Mouse (Mus musculus) urinary bladder, postnatal 10 days (tissue): ENCODE data around the gene Serpinb6a.
"Not testable (repeated sequence)": the region's sequence is repeated elsewhere in the genome, so short reads cannot be mapped to it uniquely, and the experiment has no call there.

ENCODE experiments used
- DNase-seq: peaks from one replicate; pipeline ENCODE4 v3.0.0; 2022; ENCODE audit warnings: low spot score

Gene Serpinb6a

GRCm38 (mm10) chr13:33989625-33990024 lies 13.0 kb downstream of the Serpinb6a start:
- DNase-seq = no peak

GRCm38 (mm10) chr13:33966574-33966973 lies 36.0 kb downstream of the Serpinb6a start:
- no peak for DNase-seq

GRCm38 (mm10) chr13:33966025-33966412 lies 36.6 kb downstream of the Serpinb6a start:
- DNase-seq = no peak

GRCm38 (mm10) chr13:33965056-33966024 lies 37.3 kb downstream of the Serpinb6a start:
- DNase-seq = no peak

- peak; percentile 11 for DNase-seq
These were observed 38.2 kb downstream of the Serpinb6a start, which contains the start of gene Nqo2 for GRCm38 (mm10) chr13:33964206-33965046. Gene Nqo2 (plus strand): TSS chr13:33964687.

GRCm38 (mm10) chr13:33959771-33960170 lies 42.8 kb downstream of the Serpinb6a start:
- no peak for DNase-seq

GRCm38 (mm10) chr13:33956571-33957421 lies 45.8 kb downstream of the Serpinb6a start:
- DNase-seq = no peak

GRCm38 (mm10) chr13:33952947-33953346 lies 49.6 kb downstream of the Serpinb6a start:
- DNase-seq = no peak

GRCm38 (mm10) chr13:33952075-33952449 lies 50.5 kb downstream of the Serpinb6a start:
- no peak for DNase-seq

GRCm38 (mm10) chr13:33951308-33952074 lies 51.1 kb downstream of the Serpinb6a start:
- no peak for DNase-seq

- DNase-seq = no peak
These were observed 60.3 kb downstream of the Serpinb6a start for GRCm38 (mm10) chr13:33942212-33942779.

GRCm38 (mm10) chr13:33941288-33941808 lies 61.2 kb downstream of the Serpinb6a start:
- DNase-seq = no peak

GRCm38 (mm10) chr13:33937587-33937986 lies 65.0 kb downstream of the Serpinb6a start:
- DNase-seq = not testable (repeated sequence)

GRCm38 (mm10) chr13:33937151-33937550 lies 65.4 kb downstream of the Serpinb6a start:
- no peak for DNase-seq

- no peak for DNase-seq
These were observed 67.0 kb downstream of the Serpinb6a start for GRCm38 (mm10) chr13:33935465-33936181.

GRCm38 (mm10) chr13:33934743-33935142 lies 67.9 kb downstream of the Serpinb6a start:
- no peak for DNase-seq

- no peak for DNase-seq
These were observed 71.7 kb downstream of the Serpinb6a start for GRCm38 (mm10) chr13:33930912-33931311.

GRCm38 (mm10) chr13:33930281-33930680 lies 72.3 kb downstream of the Serpinb6a start:
- DNase-seq = no peak

- DNase-seq = no peak
These were observed 80.9 kb downstream of the Serpinb6a start for GRCm38 (mm10) chr13:33921699-33922098.

- no peak for DNase-seq
These were observed 81.6 kb downstream of the Serpinb6a start for GRCm38 (mm10) chr13:33921041-33921440.
